Mouse (Mus musculus): ENCODE results near the gene Ighmbp2. TPM values are rescaled to one million over a fixed set of nuclear protein-coding genes. Genes with fewer than 3 reads are reported as not detected.

Ighmbp2 gene
- polyA plus RNA-seq, 1 experiment from 2014 or later = 7.5 TPM

- peak; percentile 47 for DNase-seq (ENCODE audit: low spot score)
- Histone ChIP-seq H3K27ac (ENCODE audit: low read depth, low read length) (no peak within 1 kb of the TSS), H3K4me2 (replicated peaks; ENCODE audit: low read depth, low read length) (peak within 1 kb of the TSS; percentile 94), H3K36me3 (ENCODE audit: control insufficient read depth, insufficient read depth, low read length) (no peaks in the 10 kb centered on the region), H3K4me1 (replicated peaks; ENCODE audit: control insufficient read depth, insufficient read depth, low read length) (peaks cover 8% of the 10 kb centered on the region; the same call in 1 of the 2 replicates), H3K27me3 (ENCODE audit: control insufficient read depth, insufficient read depth, low read length) (peaks cover 22% of the 10 kb centered on the region), H3K9ac (ENCODE audit: low read depth, low read length) (peak within 1 kb of the TSS; percentile 44; the same call in 1 of the 2 replicates), H3K9me3 (ENCODE audit: control insufficient read depth, low read length) (no peaks in the 10 kb centered on the region), H3K4me3 (ENCODE audit: low read depth, low read length) (peak within 1 kb of the TSS; percentile 41)
- WGBS = 7% methylated on average over 26 of the region's 26 CpGs
- ATAC-seq (ENCODE audit: low FRiP score) = no peak
These were observed 39.6 kb upstream of the Ighmbp2 start, which contains the start of gene Cpt1a for GRCm38 (mm10) chr19:3322261-3322969. Gene Cpt1a (plus strand): TSS chr19:3322334.

GRCm38 (mm10) chr19:3321617-3322016, 38.8 kb upstream of the Ighmbp2 start:
- Histone ChIP-seq H3K36me3 (ENCODE audit: control insufficient read depth, insufficient read depth, low read length) (no peaks in the 10 kb centered on the region), H3K27ac (ENCODE audit: low read depth, low read length) (no peak overlapping the region), H3K27me3 (ENCODE audit: control insufficient read depth, insufficient read depth, low read length) (peaks cover 22% of the 10 kb centered on the region), H3K4me2 (replicated peaks; ENCODE audit: low read depth, low read length) (no peak overlapping the region), H3K4me1 (replicated peaks; ENCODE audit: control insufficient read depth, insufficient read depth, low read length) (peaks cover 8% of the 10 kb centered on the region; the same call in 1 of the 2 replicates), H3K4me3 (ENCODE audit: low read depth, low read length) (no peak overlapping the region), H3K9ac (ENCODE audit: low read depth, low read length) (no peak overlapping the region), H3K9me3 (ENCODE audit: control insufficient read depth, low read length) (no peaks in the 10 kb centered on the region)
- ATAC-seq (ENCODE audit: low FRiP score) = no peak
- 6% methylated on average over 11 of the region's 11 CpGs for WGBS
- peak; percentile 18 for DNase-seq (ENCODE audit: low spot score)

GRCm38 (mm10) chr19:3320801-3321200, 38.0 kb upstream of the Ighmbp2 start:
- no peak for ATAC-seq (ENCODE audit: low FRiP score)
- no peaks in the 10 kb centered on the region for H3K9me3 ChIP-seq (ENCODE audit: control insufficient read depth, low read length)
- H3K4me3 ChIP-seq (ENCODE audit: low read depth, low read length) = no peak overlapping the region
- DNase-seq (ENCODE audit: low spot score) = no peak
- H3K36me3 ChIP-seq (ENCODE audit: control insufficient read depth, insufficient read depth, low read length) = no peaks in the 10 kb centered on the region
- H3K4me2 ChIP-seq (replicated peaks; ENCODE audit: low read depth, low read length) = no peak overlapping the region
- H3K27me3 ChIP-seq (ENCODE audit: control insufficient read depth, insufficient read depth, low read length) = peaks cover 22% of the 10 kb centered on the region
- WGBS = 70% methylated on average over 3 of the region's 3 CpGs
- no peak overlapping the region for H3K27ac ChIP-seq (ENCODE audit: low read depth, low read length)
- peaks cover 8% of the 10 kb centered on the region; the same call in 1 of the 2 replicates for H3K4me1 ChIP-seq (replicated peaks; ENCODE audit: control insufficient read depth, insufficient read depth, low read length)
- H3K9ac ChIP-seq (ENCODE audit: low read depth, low read length) = no peak overlapping the region

GRCm38 (mm10) chr19:3320086-3320485, 37.3 kb upstream of the Ighmbp2 start:
- DNase-seq (ENCODE audit: low spot score) (no peak), ATAC-seq (ENCODE audit: low FRiP score) (no peak)
- Histone ChIP-seq H3K4me3 (ENCODE audit: low read depth, low read length) (no peak overlapping the region), H3K4me1 (replicated peaks; ENCODE audit: control insufficient read depth, insufficient read depth, low read length) (peaks cover 8% of the 10 kb centered on the region; the same call in 1 of the 2 replicates), H3K9ac (ENCODE audit: low read depth, low read length) (no peak overlapping the region), H3K9me3 (ENCODE audit: control insufficient read depth, low read length) (no peaks in the 10 kb centered on the region), H3K27me3 (ENCODE audit: control insufficient read depth, insufficient read depth, low read length) (peaks cover 22% of the 10 kb centered on the region), H3K4me2 (replicated peaks; ENCODE audit: low read depth, low read length) (no peak overlapping the region), H3K27ac (ENCODE audit: low read depth, low read length) (no peak overlapping the region), H3K36me3 (ENCODE audit: control insufficient read depth, insufficient read depth, low read length) (no peaks in the 10 kb centered on the region)
- 88% methylated on average over 7 of the region's 7 CpGs for WGBS

- H3K4me3 ChIP-seq (ENCODE audit: low read depth, low read length) = no peak overlapping the region
- no peaks in the 10 kb centered on the region for H3K9me3 ChIP-seq (ENCODE audit: control insufficient read depth, low read length)
- peaks cover 20% of the 10 kb centered on the region for H3K27me3 ChIP-seq (ENCODE audit: control insufficient read depth, insufficient read depth, low read length)
- no peaks in the 10 kb centered on the region for H3K36me3 ChIP-seq (ENCODE audit: control insufficient read depth, insufficient read depth, low read length)
- no peak overlapping the region for H3K27ac ChIP-seq (ENCODE audit: low read depth, low read length)
- WGBS = 90% methylated on average over 2 of the region's 2 CpGs
- DNase-seq (ENCODE audit: low spot score) = no peak
- ATAC-seq (ENCODE audit: low FRiP score) = no peak
- peaks cover 6% of the 10 kb centered on the region; the same call in 1 of the 2 replicates for H3K4me1 ChIP-seq (replicated peaks; ENCODE audit: control insufficient read depth, insufficient read depth, low read length)
- no peak overlapping the region for H3K4me2 ChIP-seq (replicated peaks; ENCODE audit: low read depth, low read length)
- H3K9ac ChIP-seq (ENCODE audit: low read depth, low read length) = no peak overlapping the region
These were observed 36.5 kb upstream of the Ighmbp2 start for GRCm38 (mm10) chr19:3319341-3319740.

GRCm38 (mm10) chr19:3307175-3307949, 24.5 kb upstream of the Ighmbp2 start:
- Histone ChIP-seq H3K4me3 (ENCODE audit: low read depth, low read length) (no peak overlapping the region), H3K4me2 (replicated peaks; ENCODE audit: low read depth, low read length) (no peak overlapping the region), H3K27me3 (ENCODE audit: control insufficient read depth, insufficient read depth, low read length) (no peaks in the 10 kb centered on the region), H3K9me3 (ENCODE audit: control insufficient read depth, low read length) (no peaks in the 10 kb centered on the region), H3K36me3 (ENCODE audit: control insufficient read depth, insufficient read depth, low read length) (no peaks in the 10 kb centered on the region), H3K9ac (ENCODE audit: low read depth, low read length) (no peak overlapping the region), H3K27ac (ENCODE audit: low read depth, low read length) (no peak overlapping the region), H3K4me1 (replicated peaks; ENCODE audit: control insufficient read depth, insufficient read depth, low read length) (no peaks in the 10 kb centered on the region)
- WGBS = 61% methylated on average over 16 of the region's 16 CpGs
- DNase-seq (ENCODE audit: low spot score) = no peak
- ATAC-seq (ENCODE audit: low FRiP score) = no peak

- H3K4me2 ChIP-seq (replicated peaks; ENCODE audit: low read depth, low read length) = no peak overlapping the region
- WGBS = 70% methylated on average over 4 of the region's 4 CpGs
- no peak overlapping the region for H3K9ac ChIP-seq (ENCODE audit: low read depth, low read length)
- DNase-seq (ENCODE audit: low spot score) (no peak), ATAC-seq (ENCODE audit: low FRiP score) (no peak)
- H3K4me3 ChIP-seq (ENCODE audit: low read depth, low read length) = no peak overlapping the region
- no peaks in the 10 kb centered on the region for H3K4me1 ChIP-seq (replicated peaks; ENCODE audit: control insufficient read depth, insufficient read depth, low read length)
- no peak overlapping the region for H3K27ac ChIP-seq (ENCODE audit: low read depth, low read length)
- no peaks in the 10 kb centered on the region for H3K36me3 ChIP-seq (ENCODE audit: control insufficient read depth, insufficient read depth, low read length)
- no peaks in the 10 kb centered on the region for H3K27me3 ChIP-seq (ENCODE audit: control insufficient read depth, insufficient read depth, low read length)
- no peaks in the 10 kb centered on the region for H3K9me3 ChIP-seq (ENCODE audit: control insufficient read depth, low read length)
These were observed 21.2 kb upstream of the Ighmbp2 start for GRCm38 (mm10) chr19:3304017-3304416.

GRCm38 (mm10) chr19:3297775-3298174, 15.0 kb upstream of the Ighmbp2 start:
- Histone ChIP-seq H3K4me2 (replicated peaks; ENCODE audit: low read depth, low read length) (no peak overlapping the region), H3K4me1 (replicated peaks; ENCODE audit: control insufficient read depth, insufficient read depth, low read length) (no peaks in the 10 kb centered on the region), H3K9me3 (ENCODE audit: control insufficient read depth, low read length) (no peaks in the 10 kb centered on the region), H3K4me3 (ENCODE audit: low read depth, low read length) (no peak overlapping the region), H3K9ac (ENCODE audit: low read depth, low read length) (no peak overlapping the region), H3K27me3 (ENCODE audit: control insufficient read depth, insufficient read depth, low read length) (no peaks in the 10 kb centered on the region), H3K36me3 (ENCODE audit: control insufficient read depth, insufficient read depth, low read length) (no peaks in the 10 kb centered on the region), H3K27ac (ENCODE audit: low read depth, low read length) (no peak overlapping the region)
- WGBS = 89% methylated on average over 7 of the region's 7 CpGs
- DNase-seq (ENCODE audit: low spot score) (no peak), ATAC-seq (ENCODE audit: low FRiP score) (no peak)

Measured in hindbrain, embryonic 11.5 days (tissue).